Mouse (Mus musculus) embryonic fibroblast, embryonic 13.5 days (primary cell): ENCODE measurements around the gene Rab3ip. TPM values are rescaled to one million over a fixed set of nuclear protein-coding genes. Genes with fewer than 3 reads are reported as not detected.

Experiments
- H3K27ac ChIP-seq: 2 replicates; pipeline ENCODE4 v1.5.1; 2012; ENCODE audit warnings: low read length, control low read depth, inconsistent platforms; ENCODE audit not compliant: insufficient read depth
- H3K4me1 ChIP-seq: 2 replicates; pipeline ENCODE4 v1.6.1; 2011; ENCODE audit warnings: low read length; ENCODE audit not compliant: control insufficient read depth, insufficient read depth
- H3K4me3 ChIP-seq: 2 replicates; pipeline ENCODE4 v1.5.1; 2011; ENCODE audit warnings: mild to moderate bottlenecking, control low read depth, low read length; ENCODE audit not compliant: insufficient read depth
- CTCF ChIP-seq: IDR thresholded peaks from 2 replicates; pipeline ENCODE4 v1.5.1; 2011; ENCODE audit warnings: mild to moderate bottlenecking, control low read depth, low read length, moderate library complexity, borderline replicate concordance; ENCODE audit not compliant: insufficient read depth
- POLR2A ChIP-seq: IDR thresholded peaks from 2 replicates; pipeline ENCODE4 v1.6.1; 2011; ENCODE audit warnings: low read depth, mild to moderate bottlenecking, control low read depth, low read length, moderate library complexity
- polyA plus RNA-seq: library from polyadenylated mRNA; stranded (reverse); fragments of >200 nt; gene quantifications from 2 replicates; pipeline ENCODE4 v1.2.4, GENCODE M21; 2011; ENCODE audit warnings: low read depth; ENCODE audit not compliant: missing spikeins, insufficient read length

The Rab3ip gene
- polyA plus RNA-seq, 1 experiment = 25.7 TPM

DNA sequence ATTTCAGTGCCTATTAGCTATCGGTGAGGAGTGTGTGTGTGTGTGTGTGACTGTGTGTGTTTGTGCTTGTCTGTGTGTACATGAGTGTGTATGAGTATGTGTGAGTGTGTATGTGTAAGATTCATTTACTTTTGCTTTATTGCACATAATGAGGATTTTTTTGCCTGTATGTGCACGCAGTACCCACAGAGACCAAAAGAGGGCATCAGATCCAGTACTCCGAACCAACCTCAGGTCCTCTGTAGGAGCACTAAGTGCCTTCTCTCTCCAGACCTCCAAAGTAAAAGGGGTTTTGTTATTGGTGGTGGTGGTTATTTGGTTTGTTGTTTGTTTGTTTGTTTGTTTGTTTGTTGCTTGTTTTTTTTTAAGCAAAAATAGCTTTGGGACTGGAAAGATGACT lies 30.3 kb upstream of the Rab3ip start:
- Histone ChIP-seq H3K27ac (no peak overlapping the region), H3K4me3 (no peak overlapping the region), H3K4me1 (no peaks in the 10 kb centered on the region; the same call in 1 of the 2 replicates)
- no peak for TF ChIP-seq CTCF
- TF ChIP-seq POLR2A = no peak

DNA sequence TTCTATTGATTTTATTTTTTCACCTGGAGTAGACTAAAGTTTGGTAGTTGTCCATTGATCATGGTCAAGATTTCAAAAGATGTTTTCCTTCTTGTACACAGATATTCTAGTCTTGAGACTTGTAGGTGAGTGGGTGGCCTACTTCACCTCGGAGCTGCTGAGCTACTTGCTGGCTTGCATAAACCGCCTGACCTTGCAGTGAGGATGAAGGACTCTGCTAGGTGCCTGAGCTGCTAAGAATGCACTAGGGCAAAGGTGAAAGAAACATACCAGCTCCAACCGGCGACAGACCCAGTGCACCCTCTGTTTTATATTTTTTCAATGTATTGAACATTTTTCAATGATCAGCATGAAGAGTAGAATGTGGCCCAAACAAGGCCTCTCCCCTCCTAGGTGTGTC lies 29.7 kb upstream of the Rab3ip start:
- Histone ChIP-seq H3K4me3 (no peak overlapping the region), H3K27ac (no peak overlapping the region), H3K4me1 (no peaks in the 10 kb centered on the region; the same call in 1 of the 2 replicates)
- no peak for TF ChIP-seq POLR2A
- TF ChIP-seq CTCF = no peak

DNA sequence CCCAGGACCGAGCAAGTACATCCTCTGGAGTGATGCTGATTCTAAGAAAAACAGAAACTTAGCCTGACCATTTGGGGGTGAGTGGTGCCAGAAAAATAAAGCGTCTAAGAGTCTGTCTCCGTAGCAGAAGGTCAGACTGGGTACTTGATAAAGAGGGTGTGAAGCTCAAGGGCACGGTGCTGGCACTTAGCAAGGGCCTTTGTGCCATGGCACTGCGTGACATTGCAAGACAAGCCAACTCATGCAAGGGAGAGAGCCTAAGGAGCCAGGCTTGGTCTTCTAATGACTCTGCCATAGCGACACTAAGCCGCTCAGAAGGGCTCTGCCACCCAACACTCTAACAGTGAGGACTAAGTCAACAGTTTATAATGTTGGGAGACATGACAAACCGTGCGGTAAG lies 28.3 kb upstream of the Rab3ip start:
- no peaks in the 10 kb centered on the region; the same call in 1 of the 2 replicates for H3K4me1 ChIP-seq
- TF ChIP-seq POLR2A (no peak), CTCF (no peak)
- no peak overlapping the region for H3K4me3 ChIP-seq
- H3K27ac ChIP-seq = no peak overlapping the region

DNA sequence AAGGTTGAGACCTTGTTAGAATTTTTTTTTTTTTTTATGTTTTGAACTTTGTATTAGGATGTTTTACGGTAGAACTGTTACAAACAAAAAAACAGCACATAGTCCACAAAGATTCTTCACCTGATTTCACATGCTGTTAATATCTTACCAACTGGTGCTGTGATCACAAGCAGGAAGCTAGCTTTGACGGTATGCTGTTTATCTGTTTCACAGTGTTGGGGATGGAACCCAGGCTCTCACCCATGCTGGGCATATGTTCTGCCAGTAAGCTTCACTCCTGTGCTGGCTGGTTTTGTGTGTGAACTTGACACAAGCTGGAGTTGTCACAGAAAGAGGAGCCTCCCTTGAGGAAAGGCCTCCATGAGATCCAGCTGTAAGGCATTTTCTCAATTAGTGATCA lies 27.3 kb upstream of the Rab3ip start:
- TF ChIP-seq POLR2A = no peak
- H3K4me3 ChIP-seq = no peak overlapping the region
- H3K4me1 ChIP-seq = no peaks in the 10 kb centered on the region; the same call in 1 of the 2 replicates
- no peak overlapping the region for H3K27ac ChIP-seq

DNA sequence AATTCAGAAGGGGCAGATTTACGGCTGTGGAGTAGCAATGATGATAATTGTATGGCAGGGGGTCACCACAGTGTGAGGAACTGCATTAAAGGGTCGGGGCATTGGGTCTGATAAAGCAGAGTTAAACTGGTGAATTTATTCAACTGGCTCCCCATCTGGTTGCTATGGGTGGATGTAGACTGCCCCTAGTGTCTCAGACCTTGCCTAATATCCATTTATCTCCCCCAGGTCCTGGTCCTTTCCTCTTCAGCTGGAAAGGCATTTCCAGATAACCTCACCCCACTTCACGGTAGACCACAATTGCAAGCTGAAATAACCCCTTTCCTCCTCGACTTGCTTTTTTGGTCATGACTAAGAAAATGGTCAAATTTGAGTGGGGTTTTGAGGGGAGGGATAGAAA lies 26.9 kb upstream of the Rab3ip start:
- TF ChIP-seq POLR2A (no peak), CTCF (no peak)
- Histone ChIP-seq H3K4me1 (no peaks in the 10 kb centered on the region; the same call in 1 of the 2 replicates), H3K27ac (no peak overlapping the region), H3K4me3 (no peak overlapping the region)

DNA sequence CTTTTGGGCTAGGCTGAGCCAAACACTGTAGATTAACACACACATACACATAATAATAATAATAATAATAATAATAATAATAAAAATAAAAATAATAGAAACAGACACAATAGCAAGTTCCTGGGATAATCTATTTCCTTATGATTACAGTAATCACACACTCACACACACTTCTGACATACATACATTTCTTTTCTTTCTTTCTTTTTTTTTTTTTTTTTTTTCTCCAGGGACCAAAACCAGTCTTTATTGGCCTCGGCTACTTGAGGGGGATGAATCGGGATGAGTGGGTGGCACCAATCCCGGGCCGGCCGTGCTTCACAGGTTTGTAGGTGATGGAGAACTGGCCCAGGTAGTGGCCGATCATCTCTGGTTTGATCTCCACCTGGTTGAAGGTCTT lies 21.9 kb upstream of the Rab3ip start, which contains the start of gene Gm10271:
TSS of gene Gm10271 (minus strand) at position 101 of the 400 bp plus-strand sequence.
- TF ChIP-seq CTCF (no peak), POLR2A (no peak)
- no peak within 1 kb of the TSS for H3K27ac ChIP-seq

DNA sequence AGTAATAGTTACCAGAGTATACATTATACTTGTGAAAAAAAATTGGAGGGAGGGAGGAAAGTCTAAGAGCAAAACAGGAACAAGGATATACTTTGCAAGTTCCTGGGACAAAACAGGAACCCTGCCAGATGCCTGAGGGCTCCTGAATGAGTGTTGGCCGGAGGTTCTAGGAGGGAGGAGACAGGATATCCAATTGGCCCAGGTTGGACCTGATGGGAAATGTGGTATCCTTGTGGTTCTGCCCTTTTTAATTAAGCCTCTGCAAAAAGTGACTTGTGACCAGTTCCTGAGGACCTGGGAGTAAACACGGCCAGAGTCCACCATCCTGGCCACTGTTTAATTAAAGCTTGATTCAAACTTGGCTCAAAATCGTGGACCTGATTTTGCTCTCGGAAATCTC lies 18.2 kb upstream of the Rab3ip start:
- TF ChIP-seq POLR2A (no peak), CTCF (no peak)
- H3K4me3 ChIP-seq = no peak overlapping the region
- H3K27ac ChIP-seq = no peak overlapping the region
- H3K4me1 ChIP-seq = peaks cover 3% of the 10 kb centered on the region

More for the DNA sequence above, 21.9 kb upstream of the Rab3ip start, which contains the start of gene Gm10271:
- no peak within 1 kb of the TSS for H3K4me3 ChIP-seq
- no peaks in the 10 kb centered on the region for H3K4me1 ChIP-seq

DNA sequence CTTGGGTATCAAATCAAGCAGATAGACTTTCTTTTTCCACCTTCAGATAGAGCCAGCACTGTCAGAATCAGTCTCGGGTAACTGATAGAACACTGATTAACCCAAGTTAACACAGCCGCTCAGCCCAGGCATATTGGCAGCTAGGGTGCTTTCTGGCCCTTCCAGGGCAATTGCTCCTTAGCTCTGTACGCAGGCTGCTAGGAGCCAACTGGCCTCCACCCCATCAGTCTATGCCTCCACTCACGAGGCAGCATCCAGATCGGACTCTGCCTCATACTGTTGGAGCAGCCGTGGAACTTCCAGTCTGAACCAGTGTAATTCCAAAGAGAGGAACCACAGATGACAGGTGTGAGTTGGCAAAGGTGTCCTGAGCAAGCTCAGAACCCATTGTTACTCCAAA lies 15.5 kb upstream of the Rab3ip start:
- H3K4me1 ChIP-seq = peaks cover 3% of the 10 kb centered on the region
- no peak overlapping the region for H3K4me3 ChIP-seq
- no peak overlapping the region for H3K27ac ChIP-seq
- TF ChIP-seq CTCF = no peak
- no peak for TF ChIP-seq POLR2A

DNA sequence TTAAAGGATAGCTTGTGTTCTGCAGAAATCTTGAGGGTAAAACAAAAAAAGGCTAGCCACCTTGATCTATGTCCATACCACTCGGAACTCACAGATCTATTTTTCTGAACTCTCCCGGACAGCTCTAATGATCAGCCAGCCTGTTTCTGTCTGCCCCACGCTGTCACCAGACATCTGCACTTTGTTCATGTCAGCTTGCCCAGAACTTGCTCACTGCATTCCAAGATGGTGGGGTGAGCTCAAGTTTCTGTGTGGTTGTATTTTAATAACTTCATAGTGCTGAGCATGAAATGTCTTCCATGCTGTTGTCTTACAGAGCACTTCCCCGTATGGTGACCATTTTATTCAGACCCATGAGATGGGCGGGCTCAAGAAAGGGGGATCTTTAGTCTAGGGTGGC lies 14.7 kb upstream of the Rab3ip start:
- no peak for TF ChIP-seq POLR2A
- TF ChIP-seq CTCF = no peak
- Histone ChIP-seq H3K4me1 (peaks cover 3% of the 10 kb centered on the region), H3K27ac (no peak overlapping the region), H3K4me3 (no peak overlapping the region)

DNA sequence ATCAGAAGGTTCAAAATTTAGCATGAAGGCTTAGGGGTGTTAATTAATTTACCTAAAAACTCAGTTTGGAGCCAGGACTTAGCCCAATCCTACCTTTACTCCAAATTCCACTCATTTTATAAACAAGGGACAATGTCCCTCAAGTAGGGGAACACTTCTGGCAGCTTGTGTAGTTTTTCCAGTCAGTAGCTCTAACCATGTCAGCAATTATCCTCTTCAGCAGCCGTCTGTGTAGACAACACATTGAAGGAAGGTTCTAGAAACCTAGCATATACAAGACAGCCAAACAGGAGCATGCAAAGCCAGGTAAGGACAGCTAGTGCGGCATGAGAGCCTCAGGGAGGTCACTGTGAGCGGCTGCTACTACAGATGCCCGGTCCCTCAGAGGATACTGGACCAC lies 14.0 kb upstream of the Rab3ip start:
- Histone ChIP-seq H3K4me1 (peaks cover 3% of the 10 kb centered on the region), H3K27ac (no peak overlapping the region), H3K4me3 (no peak overlapping the region)
- no peak for TF ChIP-seq CTCF
- TF ChIP-seq POLR2A = no peak

DNA sequence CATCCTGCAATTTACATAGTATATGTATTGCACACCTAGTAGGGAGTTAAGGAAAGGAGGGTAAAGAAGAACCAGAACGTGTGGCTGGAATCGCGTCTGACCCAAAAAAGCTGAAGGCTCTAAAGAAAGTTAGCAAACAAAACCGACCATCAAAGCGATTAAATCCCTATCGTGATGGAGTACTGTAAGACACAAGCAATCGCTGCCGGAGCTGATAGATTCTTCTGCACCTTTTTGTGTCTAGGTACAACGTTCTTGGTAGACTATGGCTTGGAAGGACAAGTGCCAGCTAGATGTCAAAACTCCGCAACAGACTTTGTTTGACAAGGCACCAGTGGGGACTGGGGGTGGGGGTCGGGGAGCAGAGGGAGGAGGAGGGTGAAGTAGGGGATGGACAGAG lies 13.5 kb upstream of the Rab3ip start:
- H3K27ac ChIP-seq = no peak overlapping the region
- H3K4me1 ChIP-seq = peaks cover 3% of the 10 kb centered on the region
- TF ChIP-seq POLR2A (no peak), CTCF (no peak)
- no peak overlapping the region for H3K4me3 ChIP-seq
